Mouse (Mus musculus): ENCODE measurements around the gene Magi1. TPM values are rescaled to one million over a fixed set of nuclear protein-coding genes. Genes with fewer than 3 reads are reported as not detected.

Gene Magi1
- polyA plus RNA-seq, 1 experiment from 2014 or later, result 7.9 TPM

DNA sequence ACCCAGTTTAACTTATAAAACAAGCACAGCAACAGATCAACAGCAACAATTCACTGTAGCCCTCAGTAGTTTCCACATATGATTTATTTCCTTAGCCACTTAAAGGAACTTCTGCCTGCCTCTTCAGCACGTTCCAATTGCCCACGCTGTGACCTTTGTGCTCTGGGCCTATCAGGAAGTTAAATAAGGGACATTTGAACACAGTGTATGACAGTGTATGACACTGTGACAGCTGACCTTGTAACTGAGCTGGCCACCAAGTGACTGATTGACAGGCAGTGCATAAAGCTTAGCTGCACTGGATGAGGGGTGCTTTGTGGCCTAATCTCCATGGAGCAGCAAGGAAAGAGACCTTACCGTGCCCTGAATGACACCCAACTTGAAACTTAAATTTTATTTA lies 525.6 kb downstream of the Magi1 start:
- no peak overlapping the region for H3K4me3 ChIP-seq (ENCODE audit: control insufficient read depth in 1 of 2, insufficient read depth in 1 of 2, low read depth in 1 of 2, low read length in 2 of 2)
- H3K36me3 ChIP-seq (ENCODE audit: control insufficient read depth, insufficient read depth, low read length), result no peaks in the 10 kb centered on the region; the same call in 1 of the 2 replicates
- no peaks in the 10 kb centered on the region for H3K9me3 ChIP-seq (ENCODE audit: control insufficient read depth, low read length)
- WGBS, result 44% methylated on average over 3 of the region's 3 CpGs
- peak overlapping the region in 1 of 2 experiments; percentile 46; a peak in 1 of 4 replicates for H3K27ac ChIP-seq (replicated peaks in 1 of 2; ENCODE audit: control insufficient read depth in 1 of 2, insufficient read depth in 1 of 2, low read depth in 2 of 2, low read length in 2 of 2)
- 0 out of 2 replicates have a peak overlapping the region, but pooled peaks have one; percentile 19 for H3K9ac ChIP-seq (ENCODE audit: low read length)
- H3K4me1 ChIP-seq (ENCODE audit: control insufficient read depth in 2 of 2, insufficient read depth in 2 of 2, low read length in 2 of 2), result peaks cover 2 to 10% of the 10 kb centered on the region in 2 experiments; a peak in 2 of 4 replicates
- H3K4me2 ChIP-seq (ENCODE audit: low read length), result no peak overlapping the region
- no peaks in the 10 kb centered on the region for H3K27me3 ChIP-seq (ENCODE audit: control insufficient read depth, insufficient read depth, low read length)
- ATAC-seq (ENCODE audit: insufficient number of reproducible peaks, insufficient read depth, low FRiP score, low read depth), result no peak

GRCm38 (mm10) chr6:93757353-93758087 lies 526.2 kb downstream of the Magi1 start:
- no peak overlapping the region for H3K4me2 ChIP-seq (ENCODE audit: low read length)
- H3K4me3 ChIP-seq (ENCODE audit: control insufficient read depth in 1 of 2, insufficient read depth in 1 of 2, low read depth in 1 of 2, low read length in 2 of 2), result no peak overlapping the region
- whole genome bisulfite sequencing, result 30% methylated on average over 11 of the region's 11 CpGs
- peak overlapping the region; percentile 39 to 46; a peak in 2 of 4 replicates for H3K27ac ChIP-seq (replicated peaks in 1 of 2; ENCODE audit: control insufficient read depth in 1 of 2, insufficient read depth in 1 of 2, low read depth in 2 of 2, low read length in 2 of 2)
- ATAC-seq (ENCODE audit: insufficient number of reproducible peaks, insufficient read depth, low FRiP score, low read depth), result peak; percentile 87
- no peaks in the 10 kb centered on the region for H3K9me3 ChIP-seq (ENCODE audit: control insufficient read depth, low read length)
- H3K4me1 ChIP-seq (ENCODE audit: control insufficient read depth in 2 of 2, insufficient read depth in 2 of 2, low read length in 2 of 2), result peaks cover 2 to 10% of the 10 kb centered on the region in 2 experiments; a peak in 2 of 4 replicates
- H3K36me3 ChIP-seq (ENCODE audit: control insufficient read depth, insufficient read depth, low read length), result no peaks in the 10 kb centered on the region; the same call in 1 of the 2 replicates
- H3K9ac ChIP-seq (ENCODE audit: low read length), result 0 out of 2 replicates have a peak overlapping the region, but pooled peaks have one; percentile 19
- H3K27me3 ChIP-seq (ENCODE audit: control insufficient read depth, insufficient read depth, low read length), result no peaks in the 10 kb centered on the region

- 94% methylated on average over 6 of the region's 6 CpGs for WGBS
- H3K4me3 ChIP-seq (ENCODE audit: control insufficient read depth in 1 of 2, insufficient read depth in 1 of 2, low read depth in 1 of 2, low read length in 2 of 2), result no peak overlapping the region
- peaks cover 5 to 11% of the 10 kb centered on the region in 2 experiments for H3K4me1 ChIP-seq (ENCODE audit: control insufficient read depth in 2 of 2, insufficient read depth in 2 of 2, low read length in 2 of 2)
- H3K36me3 ChIP-seq (ENCODE audit: control insufficient read depth, insufficient read depth, low read length), result peaks cover 28% of the 10 kb centered on the region
- H3K9me3 ChIP-seq (ENCODE audit: control insufficient read depth, low read length), result no peaks in the 10 kb centered on the region
- H3K4me2 ChIP-seq (ENCODE audit: low read length), result no peak overlapping the region
- no peak for ATAC-seq (ENCODE audit: insufficient number of reproducible peaks, insufficient read depth, low FRiP score, low read depth)
- no peak overlapping the region for H3K9ac ChIP-seq (ENCODE audit: low read length)
- no peak overlapping the region for H3K27ac ChIP-seq (replicated peaks in 1 of 2; ENCODE audit: control insufficient read depth in 1 of 2, insufficient read depth in 1 of 2, low read depth in 2 of 2, low read length in 2 of 2)
- no peaks in the 10 kb centered on the region for H3K27me3 ChIP-seq (ENCODE audit: control insufficient read depth, insufficient read depth, low read length)
Measured at GRCm38 (mm10) chr6:93743145-93743544, 540.6 kb downstream of the Magi1 start.

GRCm38 (mm10) chr6:93739786-93740185 lies 543.9 kb downstream of the Magi1 start:
- Histone ChIP-seq H3K4me2 (ENCODE audit: low read length) (no peak overlapping the region), H3K9ac (ENCODE audit: low read length) (no peak overlapping the region), H3K4me1 (ENCODE audit: control insufficient read depth in 2 of 2, insufficient read depth in 2 of 2, low read length in 2 of 2) (peaks cover 5 to 11% of the 10 kb centered on the region in 2 experiments), H3K9me3 (ENCODE audit: control insufficient read depth, low read length) (no peaks in the 10 kb centered on the region), H3K36me3 (ENCODE audit: control insufficient read depth, insufficient read depth, low read length) (0 out of 2 replicates have a peak, but pooled peaks cover 4% of the 10 kb centered on the region), H3K27ac (replicated peaks in 1 of 2; ENCODE audit: control insufficient read depth in 1 of 2, insufficient read depth in 1 of 2, low read depth in 2 of 2, low read length in 2 of 2) (no peak overlapping the region), H3K4me3 (ENCODE audit: control insufficient read depth in 1 of 2, insufficient read depth in 1 of 2, low read depth in 1 of 2, low read length in 2 of 2) (no peak overlapping the region), H3K27me3 (ENCODE audit: control insufficient read depth, insufficient read depth, low read length) (no peaks in the 10 kb centered on the region)
- WGBS, result 73% methylated on average over 3 of the region's 3 CpGs
- no peak for ATAC-seq (ENCODE audit: insufficient number of reproducible peaks, insufficient read depth, low FRiP score, low read depth)

DNA sequence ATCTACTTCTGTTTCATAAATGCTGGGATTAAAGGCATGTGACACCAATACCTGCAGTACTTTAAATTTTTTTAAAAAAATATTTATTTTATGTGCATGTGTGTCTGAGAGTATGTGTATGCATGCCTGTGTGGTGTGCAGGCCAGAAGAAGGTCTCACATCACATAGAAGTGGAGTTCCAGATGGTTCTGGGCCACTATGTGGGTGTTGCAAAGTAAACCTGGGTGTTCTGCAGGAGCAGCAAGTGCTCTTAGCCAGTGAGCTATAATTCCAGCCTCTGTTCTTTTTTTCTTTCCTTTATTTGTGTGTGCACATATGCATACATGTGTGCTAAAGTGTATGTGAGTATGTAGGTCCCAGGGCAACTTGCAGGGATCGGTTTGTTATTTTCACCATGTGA lies 546.6 kb downstream of the Magi1 start:
- H3K27me3 ChIP-seq (ENCODE audit: control insufficient read depth, insufficient read depth, low read length), result no peaks in the 10 kb centered on the region
- peaks cover 5 to 11% of the 10 kb centered on the region in 2 experiments for H3K4me1 ChIP-seq (ENCODE audit: control insufficient read depth in 2 of 2, insufficient read depth in 2 of 2, low read length in 2 of 2)
- H3K27ac ChIP-seq (replicated peaks in 1 of 2; ENCODE audit: control insufficient read depth in 1 of 2, insufficient read depth in 1 of 2, low read depth in 2 of 2, low read length in 2 of 2), result no peak overlapping the region
- no peaks in the 10 kb centered on the region for H3K9me3 ChIP-seq (ENCODE audit: control insufficient read depth, low read length)
- WGBS, result 84% methylated on average over 1 of the region's 1 CpGs
- H3K4me2 ChIP-seq (ENCODE audit: low read length), result no peak overlapping the region
- ATAC-seq (ENCODE audit: insufficient number of reproducible peaks, insufficient read depth, low FRiP score, low read depth), result no peak
- H3K9ac ChIP-seq (ENCODE audit: low read length), result no peak overlapping the region
- H3K4me3 ChIP-seq (ENCODE audit: control insufficient read depth in 1 of 2, insufficient read depth in 1 of 2, low read depth in 1 of 2, low read length in 2 of 2), result no peak overlapping the region
- H3K36me3 ChIP-seq (ENCODE audit: control insufficient read depth, insufficient read depth, low read length), result no peaks in the 10 kb centered on the region

GRCm38 (mm10) chr6:93736071-93736470 lies 547.6 kb downstream of the Magi1 start:
- no peak for ATAC-seq (ENCODE audit: insufficient number of reproducible peaks, insufficient read depth, low FRiP score, low read depth)
- WGBS, result 94% methylated on average over 3 of the region's 3 CpGs

DNA sequence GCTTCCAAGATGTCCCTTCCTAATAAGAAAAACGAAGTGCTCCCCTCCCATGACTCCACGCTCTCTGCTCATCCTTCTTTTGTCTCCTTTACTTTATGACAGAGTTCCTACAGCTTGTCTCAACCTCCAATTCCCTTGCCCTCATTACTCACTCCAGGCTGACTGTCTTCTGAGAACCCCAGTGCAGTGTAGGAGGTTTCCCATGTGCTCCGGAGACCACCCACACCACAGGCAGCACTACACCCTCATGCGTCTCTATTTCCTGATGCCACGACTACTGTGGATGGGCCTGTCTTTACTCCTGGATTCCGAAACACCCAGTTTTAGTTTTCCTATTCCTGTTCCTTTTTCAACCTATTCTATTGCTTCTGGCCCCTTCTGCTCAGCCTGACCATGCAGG lies 549.9 kb downstream of the Magi1 start:
- H3K27ac ChIP-seq (replicated peaks in 1 of 2; ENCODE audit: control insufficient read depth in 1 of 2, insufficient read depth in 1 of 2, low read depth in 2 of 2, low read length in 2 of 2), result no peak overlapping the region
- no peaks in the 10 kb centered on the region for H3K36me3 ChIP-seq (ENCODE audit: control insufficient read depth, insufficient read depth, low read length)
- H3K9ac ChIP-seq (ENCODE audit: low read length), result no peak overlapping the region
- no peaks in the 10 kb centered on the region for H3K27me3 ChIP-seq (ENCODE audit: control insufficient read depth, insufficient read depth, low read length)
- no peak overlapping the region for H3K4me3 ChIP-seq (ENCODE audit: control insufficient read depth in 1 of 2, insufficient read depth in 1 of 2, low read depth in 1 of 2, low read length in 2 of 2)
- H3K4me2 ChIP-seq (ENCODE audit: low read length), result no peak overlapping the region
- WGBS, result 83% methylated on average over 6 of the region's 6 CpGs
- peaks cover 0 to 3% of the 10 kb centered on the region in 2 experiments; a peak in 1 of 4 replicates for H3K4me1 ChIP-seq (ENCODE audit: control insufficient read depth in 2 of 2, insufficient read depth in 2 of 2, low read length in 2 of 2)
- no peak for ATAC-seq (ENCODE audit: insufficient number of reproducible peaks, insufficient read depth, low FRiP score, low read depth)
- no peaks in the 10 kb centered on the region for H3K9me3 ChIP-seq (ENCODE audit: control insufficient read depth, low read length)

More at GRCm38 (mm10) chr6:93736071-93736470, 547.6 kb downstream of the Magi1 start:
- no peaks in the 10 kb centered on the region for H3K36me3 ChIP-seq (ENCODE audit: control insufficient read depth, insufficient read depth, low read length)
- H3K4me3 ChIP-seq (ENCODE audit: control insufficient read depth in 1 of 2, insufficient read depth in 1 of 2, low read depth in 1 of 2, low read length in 2 of 2), result no peak overlapping the region
- peaks cover 5 to 11% of the 10 kb centered on the region in 2 experiments for H3K4me1 ChIP-seq (ENCODE audit: control insufficient read depth in 2 of 2, insufficient read depth in 2 of 2, low read length in 2 of 2)
- no peak overlapping the region for H3K9ac ChIP-seq (ENCODE audit: low read length)
- H3K9me3 ChIP-seq (ENCODE audit: control insufficient read depth, low read length), result no peaks in the 10 kb centered on the region
- no peak overlapping the region for H3K4me2 ChIP-seq (ENCODE audit: low read length)
- H3K27ac ChIP-seq (replicated peaks in 1 of 2; ENCODE audit: control insufficient read depth in 1 of 2, insufficient read depth in 1 of 2, low read depth in 2 of 2, low read length in 2 of 2), result no peak overlapping the region
- no peaks in the 10 kb centered on the region for H3K27me3 ChIP-seq (ENCODE audit: control insufficient read depth, insufficient read depth, low read length)
